In the genomic region with DNA sequence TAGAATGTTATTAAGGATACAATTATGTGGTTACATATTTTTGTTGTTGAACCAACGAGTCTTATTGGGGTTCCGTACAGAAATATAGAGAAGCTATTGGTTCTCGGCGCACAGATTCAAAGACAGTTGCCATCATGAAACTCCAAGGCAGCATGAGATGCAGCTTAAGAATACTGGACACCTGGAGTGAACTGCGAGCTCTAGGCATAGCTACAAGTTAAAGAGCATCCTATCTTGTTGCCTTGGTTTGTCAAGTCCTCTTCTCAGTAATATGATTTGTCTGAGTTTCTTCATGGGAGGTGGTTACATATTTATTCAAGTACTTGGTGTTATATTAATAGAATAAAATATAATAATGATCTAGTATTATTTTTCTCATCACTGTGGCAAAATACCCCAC, we compare ENCODE assay signal across 30 mouse cellular contexts. TPM values are rescaled to one million over a fixed set of nuclear protein-coding genes. Genes with fewer than 3 reads are reported as not detected.
"Had no signal": no experiment of that assay in that cellular context is flagged by ENCODE, and none has a peak within 500 bp of the region (broad histone marks: within the 10 kb centered on the region; RNA-seq: fewer than 3 reads in every experiment).

No protein-coding gene starts in this region.

- H3K9me3 ChIP-seq: embryonic facial prominence, embryonic 10.5 days; embryonic facial prominence, embryonic 12.5 days; embryonic facial prominence, embryonic 13.5 days; embryonic facial prominence, embryonic 15.5 days; forebrain, embryonic 10.5 days; forebrain, embryonic 12.5 days; forebrain, embryonic 13.5 days; forebrain, embryonic 15.5 days had no signal

- H3K4me3 ChIP-seq: embryonic facial prominence, embryonic 10.5 days; embryonic facial prominence, embryonic 12.5 days; embryonic facial prominence, embryonic 13.5 days; embryonic facial prominence, embryonic 15.5 days; erythroblast, embryonic 14.5 days; forebrain, embryonic 10.5 days; forebrain, embryonic 12.5 days; forebrain, embryonic 13.5 days; forebrain, embryonic 15.5 days; gastrocnemius, adult 2 months; heart, adult 2 months had no signal

- H3K36me3 ChIP-seq: embryonic facial prominence, embryonic 10.5 days; embryonic facial prominence, embryonic 12.5 days; embryonic facial prominence, embryonic 13.5 days; embryonic facial prominence, embryonic 15.5 days; forebrain, embryonic 10.5 days; forebrain, embryonic 12.5 days; forebrain, embryonic 15.5 days had no signal

- DNase-seq: cerebellum, adult 2 months; cerebellum, adult 8-10 months; cerebellum, adult 9-10 months; cerebellum, adult 9-11 months; cerebellum, postnatal 10 days; cerebellum, postnatal 14 days; cerebellum, postnatal 25 days; cerebellum, postnatal 36 days; embryo, embryonic 11 days; forebrain, postnatal 0 days; gastrocnemius, adult 2 months; gastrocnemius, postnatal 10 days; gastrocnemius, postnatal 14 days; gastrocnemius, postnatal 25 days; gastrocnemius, postnatal 36 days; heart, adult 18-20 months; heart, adult 2 months had no signal

- H3K27ac ChIP-seq: embryonic facial prominence, embryonic 10.5 days; embryonic facial prominence, embryonic 12.5 days; embryonic facial prominence, embryonic 13.5 days; embryonic facial prominence, embryonic 15.5 days; forebrain, embryonic 10.5 days; forebrain, embryonic 12.5 days; forebrain, embryonic 13.5 days; forebrain, embryonic 15.5 days; gastrocnemius, adult 2 months; heart, adult 2 months had no signal

- H3K4me2 ChIP-seq: embryonic facial prominence, embryonic 12.5 days; embryonic facial prominence, embryonic 13.5 days; embryonic facial prominence, embryonic 15.5 days; forebrain, embryonic 12.5 days; forebrain, embryonic 13.5 days; forebrain, embryonic 15.5 days had no signal

- H3K9ac ChIP-seq: embryonic facial prominence, embryonic 12.5 days; embryonic facial prominence, embryonic 13.5 days; embryonic facial prominence, embryonic 15.5 days; forebrain, embryonic 12.5 days; forebrain, embryonic 13.5 days; forebrain, embryonic 15.5 days; forebrain, postnatal 0 days had no signal

- ATAC-seq: forebrain, embryonic 13.5 days; forebrain, embryonic 14.5 days; forebrain, embryonic 15.5 days; forebrain, embryonic 16.5 days; forebrain, postnatal 0 days had no signal

- H3K27me3 ChIP-seq: embryonic facial prominence, embryonic 12.5 days; embryonic facial prominence, embryonic 13.5 days; embryonic facial prominence, embryonic 15.5 days; forebrain, embryonic 12.5 days; forebrain, embryonic 13.5 days; forebrain, embryonic 15.5 days had no signal

- H3K4me1 ChIP-seq: embryonic facial prominence, embryonic 12.5 days; embryonic facial prominence, embryonic 13.5 days; embryonic facial prominence, embryonic 15.5 days; forebrain, embryonic 12.5 days; forebrain, embryonic 13.5 days; forebrain, embryonic 15.5 days had no signal

RNA-seq across cellular contexts. Expression of a gene that starts 48.7 kb away (rescaled TPM):
- total RNA-seq: common myeloid progenitor, adult 5-6 weeks; granulocyte monocyte progenitor cell, adult 5-6 weeks; heart, adult 18-20 months; heart, adult 2 months had no signal
- polyA plus RNA-seq: erythroblast, embryonic 14.5 days had no signal
